Mouse (Mus musculus) limb, embryonic 14.5 days (tissue): ENCODE data around the gene Pard3b. TPM values are rescaled to one million over a fixed set of nuclear protein-coding genes. Genes with fewer than 3 reads are reported as not detected.

ENCODE experiments used
- ATAC-seq: fragments of 200-750 bp; cut with Nextera tagmentation; 2 replicates; pipeline ENCODE4 v1.8.0; 2017; ENCODE audit warnings: low read depth, moderate number of reproducible peaks, moderate TSS enrichment; ENCODE audit not compliant: low FRiP score
- DNase-seq: peaks from one replicate; pipeline ENCODE4 v3.0.0-alpha.2; 2015; ENCODE audit warnings: low spot score
- H3K27ac ChIP-seq: fragments of 300-500 bp; sonication (generic); replicated peaks from 2 replicates; pipeline ENCODE4 v1.5.1; 2014; ENCODE audit warnings: low read depth, mild to moderate bottlenecking, low read length, moderate library complexity, mixed read lengths
- H3K27me3 ChIP-seq: fragments of 300-500 bp; sonication (generic); 2 replicates; pipeline ENCODE4 v1.6.1; 2014; ENCODE audit warnings: low read length, mixed read lengths; ENCODE audit not compliant: control insufficient read depth, insufficient read depth
- H3K36me3 ChIP-seq: fragments of 300-500 bp; sonication (generic); 2 replicates; pipeline ENCODE4 v1.6.1; 2014; ENCODE audit warnings: mild to moderate bottlenecking, low read length, moderate library complexity, mixed read lengths; ENCODE audit not compliant: control insufficient read depth, insufficient read depth
- H3K4me1 ChIP-seq: fragments of 300-500 bp; sonication (generic); 2 replicates; pipeline ENCODE4 v1.6.1; 2014; ENCODE audit warnings: antibody characterized with exemption, low read length, mixed read lengths; ENCODE audit not compliant: control insufficient read depth, insufficient read depth
- H3K4me2 ChIP-seq: fragments of 300-500 bp; sonication (generic); replicated peaks from 2 replicates; pipeline ENCODE4 v1.6.1; 2014; ENCODE audit warnings: low read depth, mild to moderate bottlenecking, low read length, moderate library complexity; ENCODE audit not compliant: severe bottlenecking
- H3K4me3 ChIP-seq: fragments of 300-500 bp; sonication (generic); replicated peaks from 2 replicates; pipeline ENCODE4 v1.5.1; 2014; ENCODE audit warnings: low read length
- H3K9ac ChIP-seq: fragments of 300-500 bp; sonication (generic); 2 replicates; pipeline ENCODE4 v1.6.1; 2014; ENCODE audit warnings: mild to moderate bottlenecking, low read depth, low read length, moderate library complexity; ENCODE audit not compliant: severe bottlenecking
- H3K9me3 ChIP-seq: fragments of 300-500 bp; sonication (generic); 2 replicates; pipeline ENCODE4 v1.6.1; 2016; ENCODE audit warnings: low read length; ENCODE audit not compliant: control insufficient read depth
- POLR2A ChIP-seq: fragments of 200-500 bp; IDR thresholded peaks from 2 replicates; pipeline ENCODE4 v1.8.0; 2012; ENCODE audit warnings: inconsistent platforms, mild to moderate bottlenecking, moderate library complexity, borderline replicate concordance; ENCODE audit not compliant: insufficient read depth, insufficient read length; ENCODE audit errors: extremely low read depth
- WGBS: fragments of 180-500 bp; shearing (Covaris S2); extraction: QIAGEN DNeasy Blood & Tissue Kit; methylation state at CpG from one replicate; pipeline ENCODE4 v1.1.7; 2014; 5-methylcytosine and 5-hydroxymethylcytosine counted together
- polyA plus RNA-seq, 2 experiments: library from polyadenylated mRNA; depleted of rRNA in 1 of 2; stranded (reverse) in 1 of 2; unstranded in 1 of 2; fragments of >200 nt; fragmentation: Nextera tagmentation in 1 of 2; extraction: Ambion mirVana in 1 of 2; gene quantifications; 2 replicates each; pipeline versions ENCODE4 v1.2.1 to v1.2.3; 2012 to 2014

Gene Pard3b
- polyA plus RNA-seq, 2 experiments: 5.3 to 21.0 TPM

- Histone ChIP-seq H3K9ac (no peak overlapping the region), H3K4me1 (peaks cover 19% of the 10 kb centered on the region; the same call in 1 of the 2 replicates), H3K4me3 (no peak overlapping the region), H3K36me3 (no peaks in the 10 kb centered on the region), H3K27me3 (no peaks in the 10 kb centered on the region), H3K9me3 (no peaks in the 10 kb centered on the region), H3K27ac (no peak overlapping the region), H3K4me2 (no peak overlapping the region)
- WGBS: 85% methylated on average over 3 of the region's 3 CpGs
- no peak for TF ChIP-seq POLR2A
- no peak for DNase-seq
- ATAC-seq: no peak
Measured at GRCm38 (mm10) chr1:62394555-62394954, 755.9 kb downstream of the Pard3b start.

- Histone ChIP-seq H3K4me2 (no peak overlapping the region), H3K36me3 (no peaks in the 10 kb centered on the region), H3K27ac (no peak overlapping the region), H3K4me1 (peaks cover 10% of the 10 kb centered on the region; the same call in 1 of the 2 replicates), H3K27me3 (no peaks in the 10 kb centered on the region), H3K9me3 (no peaks in the 10 kb centered on the region), H3K9ac (no peak overlapping the region), H3K4me3 (no peak overlapping the region)
- ATAC-seq (no peak), DNase-seq (peak; percentile 63)
- WGBS: 6% methylated on average over 3 of the region's 3 CpGs
- TF ChIP-seq POLR2A: no peak
Measured at GRCm38 (mm10) chr1:62398261-62398660, 759.6 kb downstream of the Pard3b start.

GRCm38 (mm10) chr1:62398738-62399137 lies 760.1 kb downstream of the Pard3b start:
- no peak for TF ChIP-seq POLR2A
- H3K9me3 ChIP-seq: no peaks in the 10 kb centered on the region
- no peak overlapping the region for H3K4me2 ChIP-seq
- H3K27me3 ChIP-seq: no peaks in the 10 kb centered on the region
- H3K4me3 ChIP-seq: no peak overlapping the region
- DNase-seq (no peak), ATAC-seq (no peak)
- 71% methylated on average over 4 of the region's 4 CpGs for WGBS
- H3K36me3 ChIP-seq: no peaks in the 10 kb centered on the region
- H3K9ac ChIP-seq: no peak overlapping the region
- peaks cover 6% of the 10 kb centered on the region; the same call in 1 of the 2 replicates for H3K4me1 ChIP-seq
- H3K27ac ChIP-seq: no peak overlapping the region

GRCm38 (mm10) chr1:62405061-62405460 lies 766.4 kb downstream of the Pard3b start:
- 42% methylated on average over 8 of the region's 8 CpGs for WGBS
- peaks cover 10% of the 10 kb centered on the region; the same call in 1 of the 2 replicates for H3K4me1 ChIP-seq
- no peak overlapping the region for H3K27ac ChIP-seq
- ATAC-seq: no peak
- DNase-seq: no peak
- H3K9ac ChIP-seq: no peak overlapping the region
- H3K9me3 ChIP-seq: no peaks in the 10 kb centered on the region
- H3K27me3 ChIP-seq: no peaks in the 10 kb centered on the region
- TF ChIP-seq POLR2A: no peak
- no peak overlapping the region for H3K4me2 ChIP-seq
- H3K4me3 ChIP-seq: no peak overlapping the region
- H3K36me3 ChIP-seq: no peaks in the 10 kb centered on the region

- no peak overlapping the region for H3K4me2 ChIP-seq
- ATAC-seq (no peak), DNase-seq (no peak)
- no peaks in the 10 kb centered on the region for H3K9me3 ChIP-seq
- H3K27me3 ChIP-seq: no peaks in the 10 kb centered on the region
- H3K4me3 ChIP-seq: no peak overlapping the region
- peaks cover 5% of the 10 kb centered on the region; the same call in 1 of the 2 replicates for H3K4me1 ChIP-seq
- no peak for TF ChIP-seq POLR2A
- 49% methylated on average over 2 of the region's 2 CpGs for WGBS
- no peak overlapping the region for H3K9ac ChIP-seq
- H3K36me3 ChIP-seq: no peaks in the 10 kb centered on the region
- H3K27ac ChIP-seq: no peak overlapping the region
Measured at GRCm38 (mm10) chr1:62411368-62411767, 772.7 kb downstream of the Pard3b start.

GRCm38 (mm10) chr1:62412019-62412418 lies 773.4 kb downstream of the Pard3b start:
- 74% methylated on average over 4 of the region's 4 CpGs for WGBS
- no peak overlapping the region for H3K4me3 ChIP-seq
- ATAC-seq: no peak
- DNase-seq: no peak
- H3K27ac ChIP-seq: no peak overlapping the region
- H3K9ac ChIP-seq: no peak overlapping the region
- no peaks in the 10 kb centered on the region for H3K36me3 ChIP-seq
- H3K9me3 ChIP-seq: no peaks in the 10 kb centered on the region
- H3K4me2 ChIP-seq: no peak overlapping the region
- no peaks in the 10 kb centered on the region for H3K27me3 ChIP-seq
- H3K4me1 ChIP-seq: peaks cover 5% of the 10 kb centered on the region
- TF ChIP-seq POLR2A: no peak
